Mouse (Mus musculus) frontal cortex, postnatal 14 days (tissue): ENCODE results near the gene Elof1.

ENCODE experiments used
- DNase-seq, 2 experiments: peaks; one replicate each; pipeline ENCODE4 v3.0.0; 2022; ENCODE audit warnings: low spot score in 2 of 2

The Elof1 gene

DNA sequence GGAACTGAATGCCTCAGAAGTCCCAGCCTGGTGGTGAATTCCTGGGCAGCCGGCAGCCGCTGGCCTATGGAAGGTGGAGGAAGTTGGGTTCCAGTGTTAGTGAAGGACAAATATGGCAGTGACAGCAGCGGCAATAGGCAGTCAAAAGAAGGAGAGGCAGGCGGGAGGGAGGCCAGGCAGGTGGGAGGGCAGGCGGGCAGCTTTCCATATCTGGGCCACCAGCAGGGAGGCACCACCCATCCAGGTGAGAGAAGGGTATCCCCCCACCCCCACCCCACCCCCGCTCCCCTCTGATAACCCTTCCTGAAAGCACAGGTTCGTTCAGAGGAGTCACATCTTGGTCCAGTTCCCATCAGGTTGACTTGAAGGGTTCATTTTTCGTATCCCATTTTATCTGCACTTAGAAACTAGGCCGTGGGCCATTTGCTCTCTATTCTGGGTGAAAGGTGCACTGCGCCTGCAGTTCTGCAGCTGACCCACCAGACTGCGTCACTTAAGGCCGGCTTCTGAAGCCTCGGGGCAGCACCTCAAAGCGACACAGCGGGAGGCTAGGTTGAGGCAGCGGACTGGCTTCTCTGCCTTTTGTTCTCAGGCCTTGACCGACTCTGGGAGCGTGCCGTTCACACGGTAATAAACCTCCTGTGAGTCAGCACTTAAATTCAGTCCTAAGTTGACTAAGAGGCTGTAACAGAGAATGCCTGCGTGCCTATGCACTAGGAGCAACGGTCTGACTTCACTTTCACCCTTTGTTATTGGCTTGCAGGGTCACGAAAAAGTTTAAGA is 20.0 kb upstream of the Elof1 start:
- no peak for DNase-seq

DNA sequence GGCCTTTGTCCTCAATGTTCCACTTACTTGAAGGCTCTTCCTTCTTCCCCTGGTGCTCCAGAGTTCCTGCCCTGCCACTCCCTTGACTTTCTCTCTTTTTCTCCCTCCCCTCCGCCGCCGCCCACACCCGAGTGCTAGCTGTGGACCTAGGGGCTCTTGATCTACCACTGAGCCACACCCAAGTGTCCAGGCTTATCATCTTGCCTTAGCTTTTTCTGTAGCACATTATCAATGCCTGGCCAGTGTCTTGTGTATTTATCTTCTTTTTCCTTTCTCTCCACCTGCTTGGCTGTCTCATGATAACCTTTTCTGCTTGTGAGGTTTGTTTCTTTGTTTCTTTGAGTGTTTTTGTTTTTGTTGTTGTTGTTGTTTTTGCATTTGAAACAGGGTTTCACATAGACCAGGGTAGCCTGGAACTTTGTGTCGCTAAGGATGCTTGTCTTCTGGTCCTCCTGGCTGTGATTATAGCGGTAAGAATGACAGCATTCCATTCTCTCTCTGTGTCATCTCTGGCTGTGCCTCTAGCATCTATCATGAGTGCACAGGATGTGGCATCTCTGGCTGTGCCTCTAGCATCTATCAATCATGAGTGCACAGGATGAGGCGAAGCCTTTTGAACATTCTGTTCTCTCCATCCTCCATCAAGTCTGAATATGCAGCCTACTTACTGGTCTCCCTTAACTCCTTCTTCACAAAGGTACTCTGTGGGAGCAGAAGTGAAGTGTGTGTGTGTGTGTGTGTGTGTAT is 18.8 kb upstream of the Elof1 start, which contains the start of gene Acp5:
Gene Acp5 (minus strand): TSS at position 68 of the 747 bp plus-strand sequence.
- no peak for DNase-seq

DNA sequence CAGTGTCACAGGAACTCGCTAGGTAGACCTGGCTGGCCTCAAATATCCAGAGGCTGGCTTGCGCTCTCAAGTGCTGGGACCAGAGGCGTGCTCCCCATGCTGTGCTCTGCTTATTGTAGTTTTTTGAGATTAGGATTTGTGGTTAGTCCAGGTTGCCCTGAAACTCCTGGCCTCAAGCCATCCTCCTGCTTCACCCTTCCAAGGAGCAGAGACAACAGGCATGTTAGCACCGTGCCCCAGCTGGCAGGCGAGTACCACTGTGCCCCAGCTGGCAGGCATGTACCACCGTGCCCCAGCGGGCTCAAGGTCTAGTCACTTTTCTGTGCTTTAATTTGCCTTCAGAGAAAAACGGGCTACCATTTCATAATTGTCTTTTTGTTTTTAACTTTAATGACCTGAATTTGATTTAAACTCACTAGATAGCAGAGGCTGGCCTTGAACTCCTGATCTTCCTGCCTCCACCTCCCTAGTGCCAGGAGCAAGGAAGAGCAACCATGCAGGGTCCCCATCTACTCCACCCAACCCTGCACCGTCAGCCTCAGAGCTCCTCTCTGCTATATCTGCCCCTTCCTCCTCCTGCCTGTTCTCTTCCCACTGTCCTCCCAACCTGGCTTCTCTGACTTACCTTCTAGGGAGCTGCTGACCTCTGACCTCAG is 18.1 kb upstream of the Elof1 start:
- no peak for DNase-seq

DNA sequence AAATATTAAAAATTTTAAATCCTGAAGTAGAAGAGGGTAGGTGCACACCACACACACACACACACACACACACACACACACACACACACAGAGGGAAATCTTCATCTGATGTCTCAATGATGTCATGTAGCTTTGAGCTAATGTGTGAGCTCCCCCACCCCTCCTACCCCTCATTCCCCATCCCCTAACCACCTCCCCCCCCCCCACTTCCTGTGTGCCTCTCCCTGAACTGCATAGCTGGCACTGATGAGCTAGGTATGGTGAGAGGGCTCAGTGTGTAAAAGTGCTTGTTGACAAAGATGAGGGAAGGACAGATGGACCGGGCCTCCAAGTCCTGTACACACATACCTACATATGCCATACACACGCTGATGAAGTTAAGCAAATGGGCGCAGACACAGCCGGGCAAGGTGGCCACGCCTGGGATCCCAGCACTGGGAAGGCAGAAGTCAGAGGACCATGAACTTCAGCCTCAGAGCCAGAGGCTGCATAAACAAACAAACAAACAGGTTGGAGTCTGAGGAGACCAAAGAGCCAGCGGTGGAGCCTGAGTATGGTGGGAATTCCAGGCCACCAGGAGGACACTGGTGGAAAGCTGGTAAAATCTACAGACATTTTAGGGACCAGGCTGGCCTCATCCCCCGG is 17.4 kb upstream of the Elof1 start:
- DNase-seq, result no peak

DNA sequence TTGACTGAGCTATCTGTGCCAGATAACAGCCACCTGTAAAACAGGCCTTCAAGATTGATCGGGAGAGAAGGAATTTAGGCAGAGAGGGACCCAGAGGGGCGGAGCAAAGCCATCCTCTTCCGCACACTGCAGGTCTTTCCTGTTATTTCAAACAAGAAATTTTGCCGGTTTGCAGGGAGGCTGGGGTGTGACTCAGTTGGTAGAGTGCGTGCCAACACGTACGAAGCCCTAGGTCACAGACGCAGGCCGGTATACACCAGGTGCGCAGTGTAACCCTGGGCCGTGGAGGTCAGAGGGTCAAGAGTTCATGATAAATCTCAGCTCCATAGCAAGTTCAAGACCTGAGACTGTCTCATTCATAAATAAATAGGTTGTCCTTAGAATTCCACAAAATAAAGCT is 15.2 kb upstream of the Elof1 start:
- no peak for DNase-seq

DNA sequence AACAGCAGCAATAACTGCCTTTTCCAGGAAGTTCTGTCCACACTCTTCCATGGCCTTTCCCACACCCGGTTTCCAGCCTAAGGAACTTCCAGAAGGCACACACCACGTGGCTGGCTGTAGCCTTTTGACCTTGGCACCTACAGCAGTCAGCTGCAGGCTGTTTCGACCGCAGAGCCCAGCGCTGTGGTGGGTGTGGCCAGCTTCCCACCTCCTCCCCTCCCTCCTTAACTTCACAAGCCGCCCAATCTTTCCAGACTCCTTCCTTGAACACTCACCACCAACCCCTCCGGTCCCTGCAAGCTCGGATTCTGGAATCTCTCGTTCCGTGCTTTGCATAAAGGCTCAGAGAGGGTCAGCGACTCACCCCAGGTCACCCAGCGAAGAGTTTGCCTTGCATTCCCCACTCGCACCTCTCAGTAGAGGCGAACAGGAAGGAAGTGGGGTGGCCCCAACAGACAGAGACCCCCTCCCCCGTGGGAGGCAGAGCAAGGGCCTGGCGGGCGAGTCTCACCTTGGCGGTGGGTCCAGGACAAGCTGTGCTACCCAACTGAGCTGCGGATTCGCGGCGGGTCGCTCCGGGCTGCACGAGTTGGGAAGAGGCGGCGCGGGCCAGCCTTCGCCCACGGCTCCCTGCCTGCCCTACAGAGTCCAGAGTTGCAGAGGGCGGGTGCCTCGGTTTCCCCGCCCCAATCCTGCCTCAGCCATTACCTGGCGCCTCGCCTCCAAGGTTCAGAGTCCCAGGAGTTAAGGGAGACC is 14.4 kb upstream of the Elof1 start:
- no peak for DNase-seq

DNA sequence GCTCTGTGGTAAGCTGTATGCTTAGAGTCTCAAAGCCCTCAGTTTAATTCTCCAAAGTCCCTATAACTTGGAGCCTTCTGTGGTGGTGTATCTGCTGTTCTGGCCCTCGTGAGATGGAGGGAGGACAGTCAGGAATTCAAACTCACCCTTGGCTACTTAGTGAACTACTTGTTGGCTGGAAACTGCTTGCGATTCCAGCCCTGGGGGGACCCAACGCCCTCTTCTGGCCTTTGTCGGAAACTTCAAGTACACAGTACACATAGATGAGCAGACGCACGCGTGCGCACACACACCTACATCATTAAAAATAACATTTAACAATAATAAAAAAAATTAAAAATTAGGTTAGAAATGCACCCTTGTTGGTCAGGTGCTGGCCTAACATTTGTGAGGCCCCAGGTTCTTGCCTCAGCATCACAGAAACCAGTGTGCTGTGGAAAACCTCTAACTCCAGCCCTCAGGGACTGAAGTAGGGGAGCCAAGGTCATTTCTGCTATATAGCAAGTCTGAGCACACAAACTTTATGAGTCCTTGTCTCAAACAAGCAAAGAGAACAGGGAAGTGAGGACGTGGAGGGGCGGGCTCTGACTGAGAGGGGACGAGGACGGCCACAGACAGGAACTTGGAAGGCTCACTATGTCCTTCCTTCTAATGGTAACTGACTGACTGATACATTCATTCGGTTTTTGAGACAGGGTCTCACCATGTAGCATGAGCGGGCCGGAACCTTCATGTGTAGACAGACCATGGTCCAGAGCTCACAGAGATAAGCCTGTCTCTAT is 8.5 kb upstream of the Elof1 start:
- no peak for DNase-seq

DNA sequence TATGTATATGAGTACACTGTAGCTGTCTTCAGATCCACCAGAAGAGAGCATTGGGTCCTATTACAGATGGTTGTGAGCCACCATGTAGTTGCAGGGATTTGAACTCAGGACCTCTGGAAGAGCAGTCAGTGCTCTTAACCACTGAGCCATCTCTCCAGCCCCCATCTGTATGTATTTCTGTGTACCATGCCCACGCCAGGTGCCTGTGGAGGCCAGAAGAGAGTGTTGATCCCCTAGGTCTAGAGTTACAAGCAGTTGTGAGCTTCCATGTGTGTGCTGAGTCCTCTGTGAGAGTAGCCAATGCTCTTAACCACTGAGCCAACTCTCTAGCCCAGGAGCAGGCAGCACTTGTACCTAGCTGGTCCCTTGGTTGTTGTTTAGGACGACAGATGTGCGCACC is 7.2 kb upstream of the Elof1 start:
- no peak for DNase-seq

DNA sequence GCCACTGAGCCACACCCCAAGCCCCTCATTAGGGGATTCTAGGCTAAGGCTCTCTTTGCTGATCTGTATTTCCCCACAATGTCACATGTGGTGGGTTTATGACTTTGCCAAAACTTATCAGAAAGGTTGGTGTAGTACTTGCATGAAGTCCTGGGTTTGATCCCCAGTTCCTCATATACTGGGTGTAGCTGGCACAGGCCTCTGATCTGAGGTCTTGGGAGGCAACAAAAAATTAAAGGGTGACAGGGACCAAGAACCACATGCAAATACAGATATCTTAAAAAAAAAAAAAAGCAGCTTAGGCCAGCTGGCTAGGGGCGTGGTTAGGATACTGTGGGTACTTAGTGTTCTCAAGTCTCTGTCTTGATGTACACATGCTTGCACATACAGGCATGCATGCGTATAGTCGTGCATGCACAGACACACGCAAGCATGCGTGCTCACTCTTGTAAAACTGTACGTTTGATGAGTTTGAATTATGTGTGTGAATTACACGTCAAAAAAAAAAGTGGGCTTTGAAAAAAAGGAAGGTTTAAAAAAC is 6.2 kb upstream of the Elof1 start:
- DNase-seq, result no peak

DNA sequence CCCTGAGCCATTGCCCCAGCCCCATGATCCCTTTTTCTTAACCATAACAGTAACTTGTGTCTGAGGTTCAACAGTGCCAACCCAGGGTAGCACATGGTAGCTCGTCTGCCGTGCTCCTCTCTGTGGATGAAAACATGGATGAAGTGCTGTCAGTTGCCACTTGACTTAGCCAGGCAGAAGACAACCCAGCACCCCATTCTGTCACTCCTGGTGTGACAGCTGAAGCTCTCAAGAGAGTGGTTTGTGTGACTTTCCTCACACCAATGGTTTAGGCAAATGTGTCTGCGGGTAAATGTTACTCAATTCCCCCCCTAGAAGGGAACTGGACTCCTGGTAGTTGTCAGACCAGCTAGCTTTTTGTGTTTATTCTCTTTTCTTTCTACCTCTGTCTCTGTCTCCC is 5.0 kb upstream of the Elof1 start:
- DNase-seq, result no peak

DNA sequence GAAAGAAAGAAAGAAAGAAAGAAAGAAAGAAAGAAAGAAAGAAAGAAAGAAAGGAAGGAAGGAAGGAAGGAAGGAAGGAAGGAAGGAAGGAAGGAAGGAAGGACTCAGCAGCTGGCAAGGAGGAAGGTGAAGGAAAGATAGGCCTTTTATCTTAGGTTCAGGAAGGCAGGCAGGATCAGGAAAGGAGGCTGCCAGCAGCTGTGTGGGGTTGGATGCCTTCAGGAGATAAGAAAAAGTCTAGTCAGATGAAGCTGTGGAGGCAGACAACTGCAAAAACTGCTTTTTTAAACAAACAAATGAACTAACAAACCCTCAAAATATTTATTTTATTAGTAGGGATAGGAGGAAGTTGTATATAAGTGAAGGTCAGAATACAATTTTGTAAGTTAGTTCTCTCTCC is 4.6 kb upstream of the Elof1 start:
- no peak for DNase-seq

DNA sequence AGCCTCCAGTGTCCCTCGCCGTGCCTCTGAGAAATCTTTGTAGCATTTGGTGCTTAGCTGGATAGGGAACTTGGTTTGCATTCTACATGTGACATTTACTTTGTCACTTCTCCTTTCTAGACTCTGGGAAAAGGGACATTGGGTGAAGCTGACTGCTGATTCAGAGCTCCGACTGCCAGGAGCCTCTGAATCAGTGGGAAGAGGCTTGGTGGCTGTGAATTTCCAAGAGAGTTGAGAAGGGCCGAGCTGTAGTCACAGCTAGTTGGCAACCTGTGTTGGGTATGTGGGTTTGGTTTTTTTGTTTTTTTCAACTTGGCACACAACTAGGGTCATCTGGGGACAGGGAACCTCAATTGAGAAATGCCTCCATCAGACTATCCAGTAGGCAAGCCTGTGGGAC is 2.6 kb upstream of the Elof1 start:
- DNase-seq, result no peak

DNA sequence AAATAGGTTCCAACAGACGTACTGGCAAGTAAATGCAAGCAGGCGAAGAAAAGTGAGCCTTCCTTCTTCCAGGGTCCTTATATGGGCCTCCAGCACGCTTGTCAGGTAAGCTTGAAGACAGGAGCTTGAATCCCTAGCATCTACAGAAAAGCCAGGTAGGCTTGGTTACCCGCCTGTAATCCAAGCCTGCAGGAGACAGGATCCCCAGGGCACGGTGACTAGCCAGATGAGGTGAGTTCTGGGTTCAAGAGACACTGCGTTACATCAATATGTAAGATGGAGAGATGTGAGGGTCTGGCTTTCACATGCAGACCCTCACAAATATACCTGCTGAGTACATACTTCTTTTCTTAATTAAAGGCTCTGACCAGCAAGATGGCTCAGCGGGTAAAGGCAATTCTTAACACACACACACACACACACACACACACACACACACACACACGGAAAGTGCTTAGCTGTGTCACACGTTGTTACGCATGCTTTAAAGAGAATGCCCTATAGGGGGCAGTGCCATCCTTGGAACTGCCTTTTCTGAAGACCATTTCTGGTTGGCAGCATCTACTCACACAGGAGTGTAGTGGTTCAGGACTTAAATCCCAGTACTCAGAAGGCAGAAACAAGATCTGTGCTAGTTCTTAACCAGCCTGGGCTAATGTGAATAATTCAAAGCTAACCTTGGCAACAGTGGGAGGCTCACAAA is 933 bp upstream of the Elof1 start:
- DNase-seq, result peak in 1 of 2 experiments; percentile 32

DNA sequence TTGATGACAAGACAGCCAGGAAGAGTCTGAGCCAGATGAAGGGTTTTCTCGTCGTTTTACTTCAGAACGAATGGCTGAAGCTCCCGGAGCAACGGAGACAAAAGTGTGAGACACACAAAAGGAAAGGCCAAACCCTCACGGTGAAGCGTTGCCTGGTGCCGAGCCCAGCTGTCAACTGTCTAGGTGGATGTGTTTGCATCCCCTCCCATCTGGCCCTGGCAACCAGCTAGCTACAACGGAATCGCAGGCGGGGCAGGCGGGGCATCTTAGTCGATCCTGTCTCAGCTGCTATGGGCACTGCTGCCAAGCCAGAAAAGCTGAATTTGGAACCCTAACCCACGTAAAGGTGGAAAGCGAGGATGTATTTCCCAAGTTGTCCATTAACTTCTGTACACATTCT is 886 bp downstream of the Elof1 start:
- no peak for DNase-seq

DNA sequence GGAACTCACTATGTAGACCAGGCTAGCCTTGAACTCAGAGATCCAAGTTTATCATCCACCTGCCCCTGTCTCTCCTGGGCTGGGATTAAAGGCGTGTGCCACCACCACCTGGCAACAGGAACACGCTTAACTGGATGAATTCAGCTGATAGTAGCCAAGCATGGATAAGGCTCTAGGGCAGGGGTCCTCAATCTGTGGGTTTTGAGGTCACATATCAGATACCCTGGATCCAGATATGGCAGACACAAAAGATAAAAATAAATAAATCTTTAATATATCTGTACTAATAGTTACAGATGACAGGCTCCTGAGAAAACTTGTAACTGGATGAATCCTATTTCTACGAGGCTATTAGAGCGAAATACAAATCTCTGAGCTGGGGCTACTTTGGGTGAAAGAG is 1.3 kb downstream of the Elof1 start:
- no peak for DNase-seq

DNA sequence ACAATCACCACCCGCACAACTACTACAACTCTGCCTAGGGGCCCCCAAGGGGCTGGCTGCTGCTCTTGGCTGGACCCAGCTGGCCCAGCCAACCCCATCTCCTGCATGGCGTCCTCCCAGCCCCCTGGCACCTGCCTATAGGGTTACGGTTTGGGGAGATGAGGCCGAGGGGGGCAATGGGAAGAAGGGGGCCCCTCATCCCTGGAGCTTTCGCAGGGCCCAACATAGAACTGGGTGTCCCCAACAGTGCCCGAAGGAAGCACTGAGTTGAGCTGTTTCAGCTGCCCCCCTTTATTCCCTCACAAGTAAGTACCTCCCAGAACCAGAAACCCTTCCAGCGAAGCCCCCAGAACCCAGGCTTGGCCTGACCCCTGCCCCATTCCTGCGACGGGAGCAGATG is 8.8 kb downstream of the Elof1 start:
- DNase-seq, result no peak

DNA sequence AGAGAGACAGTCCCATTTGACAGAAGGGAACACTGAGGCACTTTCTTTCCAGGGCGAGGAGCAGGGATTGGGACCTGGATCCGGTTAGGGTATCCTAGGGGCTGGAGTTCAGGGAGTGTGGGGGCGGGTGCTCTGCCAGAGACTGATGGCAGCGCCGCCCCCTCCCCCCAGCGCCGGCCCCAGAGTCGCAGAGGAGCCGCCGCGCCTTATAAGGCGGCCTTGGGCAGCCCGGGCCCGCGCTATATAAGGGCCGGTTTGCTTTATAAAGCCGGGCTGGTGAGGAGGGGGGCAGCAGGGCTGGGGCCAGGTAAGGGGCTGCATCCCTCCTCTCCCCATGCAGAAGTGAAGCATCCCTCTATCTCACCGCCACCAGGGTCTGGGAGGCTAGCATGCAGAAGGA is 17.1 kb downstream of the Elof1 start:
- no peak for DNase-seq

DNA sequence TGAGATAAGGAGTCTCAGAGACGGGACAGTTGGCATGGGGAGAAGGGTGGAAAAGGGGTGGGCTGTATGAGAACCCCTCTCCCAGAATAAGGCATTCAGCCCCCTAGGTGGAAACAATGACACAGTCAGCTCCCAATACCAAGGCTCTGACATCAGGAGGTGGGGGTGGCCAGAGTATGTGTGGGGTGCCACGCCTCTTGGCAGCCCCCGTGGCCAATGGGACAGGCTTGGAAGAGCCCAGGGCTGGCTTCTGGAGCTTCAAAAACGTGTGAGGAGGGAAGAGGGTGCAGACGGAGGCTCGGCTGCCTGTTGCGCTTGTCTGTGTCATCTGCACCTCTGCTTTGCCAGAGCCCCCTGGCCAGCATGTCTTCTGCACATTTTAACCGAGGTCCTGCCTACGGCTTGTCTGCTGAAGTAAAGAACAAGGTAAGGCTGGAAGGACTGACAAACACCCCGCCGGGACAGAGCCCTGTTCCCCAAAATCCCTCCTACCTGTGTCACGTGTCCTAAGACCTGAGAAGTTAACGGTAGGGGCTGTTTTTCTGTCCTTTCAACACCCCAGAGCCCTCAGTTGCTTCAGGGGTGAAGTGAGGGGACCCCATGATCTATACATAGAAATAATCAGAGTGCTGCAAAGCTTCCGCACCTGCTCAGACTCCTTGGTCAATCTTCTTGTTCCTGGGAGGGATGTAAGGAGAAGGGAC is 17.8 kb downstream of the Elof1 start, which contains the start of gene Cnn1:
Gene Cnn1 (plus strand): TSS at position 224 of the 704 bp plus-strand sequence.
- no peak for DNase-seq

DNA sequence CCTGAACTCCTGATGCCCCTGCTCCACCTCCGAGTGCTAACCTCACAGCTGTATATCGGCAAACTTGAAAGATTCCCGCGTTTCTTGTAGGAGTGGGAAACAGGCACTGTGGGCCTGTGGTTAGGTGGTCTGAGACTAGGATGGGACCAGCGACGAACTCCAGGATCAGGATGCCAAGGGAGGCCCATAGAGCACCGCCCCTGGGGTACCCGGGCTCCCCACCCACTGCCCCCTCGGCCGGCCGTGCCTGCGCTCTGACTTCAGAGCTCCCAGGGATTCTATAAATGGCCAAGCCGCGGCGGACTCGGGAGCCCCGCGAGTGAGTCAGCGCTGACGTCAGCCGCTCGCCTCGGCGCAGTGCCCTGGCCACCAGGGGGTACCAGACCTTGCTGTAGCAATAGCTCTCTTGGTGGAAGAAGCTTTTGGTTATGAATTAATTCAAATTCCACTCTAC is 21.1 kb downstream of the Elof1 start:
- DNase-seq, result peak; percentile 46 to 55
